Mouse (Mus musculus) liver, embryonic 14.5 days (tissue): ENCODE measurements around the gene Prdm16.

Experiments
- CTCF ChIP-seq: IDR thresholded peaks from 2 replicates; pipeline ENCODE4 v1.5.1; 2016; ENCODE audit warnings: antibody characterized with exemption, low read depth, control low read depth
- EP300 ChIP-seq: IDR thresholded peaks from 2 replicates; pipeline ENCODE4 v1.6.1; 2016; ENCODE audit warnings: antibody characterized with exemption, low read depth

DNA sequence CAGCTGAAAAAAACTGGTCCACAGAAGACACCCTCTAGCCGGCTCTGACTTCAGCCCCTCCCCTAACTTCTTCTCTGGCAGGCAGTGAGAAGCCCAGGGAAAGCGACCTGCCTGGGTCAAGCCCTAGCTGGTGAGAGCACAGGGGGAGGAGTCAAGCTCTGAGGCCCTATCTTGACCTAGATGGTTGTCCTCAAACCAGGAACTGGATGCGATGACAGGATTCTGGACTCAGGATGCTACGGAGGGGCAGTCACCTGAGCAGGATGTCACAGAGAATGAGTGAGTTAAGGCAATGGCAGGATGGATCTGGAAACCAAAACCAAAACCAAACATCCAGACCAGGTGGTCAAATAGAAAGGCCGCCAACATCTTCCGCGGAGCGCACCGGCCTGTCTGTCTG, 338.9 kb downstream of the Prdm16 start:
- TF ChIP-seq CTCF, result no peak
- no peak for TF ChIP-seq EP300
